In the genomic region with DNA sequence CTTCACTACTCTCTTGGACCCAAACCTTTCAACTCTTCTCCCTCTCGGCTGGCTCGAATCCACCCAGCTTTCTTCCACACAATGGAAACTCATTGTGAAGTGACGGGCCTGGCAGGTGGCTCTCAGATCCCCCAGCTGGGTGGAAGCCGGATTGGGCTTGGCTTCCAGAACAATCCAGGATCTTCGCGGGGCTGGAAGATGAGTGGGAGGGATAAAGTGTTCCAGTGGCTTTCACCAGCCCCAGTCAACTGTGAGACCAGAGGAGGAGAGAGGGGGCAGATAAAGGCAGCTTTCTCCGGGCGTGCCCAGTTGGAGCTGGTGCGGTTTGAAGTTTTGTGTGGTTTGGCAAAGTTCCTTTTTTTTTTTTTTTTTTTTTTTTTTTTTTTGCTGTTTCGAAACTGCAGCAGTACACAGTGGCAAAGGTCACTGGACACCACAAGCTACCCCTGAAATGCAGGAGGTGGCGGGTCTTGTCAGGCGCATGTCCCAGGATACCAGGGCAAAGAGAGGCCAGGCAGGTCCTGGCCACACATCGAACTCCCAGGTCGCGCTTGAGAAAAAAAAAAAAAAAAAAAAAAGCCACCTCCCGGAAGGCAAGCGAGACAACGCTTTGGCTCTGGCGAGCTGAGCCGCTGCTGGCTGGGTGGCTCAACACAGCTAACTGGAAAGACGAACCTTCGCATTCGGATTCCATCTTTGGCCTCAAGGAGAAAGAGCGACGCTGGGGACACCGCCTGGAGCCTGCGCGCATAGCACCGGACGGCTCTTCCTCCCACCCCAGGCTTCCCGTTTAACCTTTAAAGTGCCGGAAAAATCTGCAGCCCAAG, we compare ENCODE assay signal across 8 mouse cellular contexts.
DNase-seq lines count a peak whose midpoint lies in the region; ATAC-seq and TF ChIP-seq lines count a peak whose summit lies in the region.

No protein-coding gene starts in this region.

- DNase-seq in CD4-positive, CD25-positive, alpha-beta regulatory T cell, adult 2 months (ENCODE audit: low read depth, low spot score), result peak; percentile 79
- DNase-seq in adrenal gland, postnatal 25 days, result peak; percentile 54
- DNase-seq in embryonic facial prominence, embryonic 14.5 days (ENCODE audit: low spot score), result peak; percentile 91
- peak; percentile 66 for DNase-seq in heart, adult 8-10 months (ENCODE audit: low spot score)
- peak; percentile 78 for DNase-seq in kidney, adult 2 months
- peak; percentile 46 for DNase-seq in liver, embryonic 11.5 days (ENCODE audit: low spot score)
- DNase-seq in stomach, postnatal 0 days (ENCODE audit: low spot score), result peak; percentile 77

- peak; percentile 61 for TF ChIP-seq CTCF in kidney, adult 2 months (conservative IDR thresholded peaks at IDR 0.05; ENCODE audit: insufficient read depth, insufficient read length, low read depth, low read length)
- peak; percentile 73 for TF ChIP-seq CTCF in stomach, postnatal 0 days (IDR thresholded peaks at IDR 0.05; ENCODE audit: low read depth)

- no peaks in the 10 kb centered on the region for H3K36me3 ChIP-seq in embryonic facial prominence, embryonic 14.5 days (ENCODE audit: control insufficient read depth, insufficient read depth, low read length)
- no peaks in the 10 kb centered on the region for H3K36me3 ChIP-seq in kidney, adult 2 months (ENCODE audit: control insufficient read depth, insufficient read depth, low read length)
- no peaks in the 10 kb centered on the region for H3K36me3 ChIP-seq in liver, embryonic 11.5 days (ENCODE audit: control insufficient read depth, insufficient read depth, low read length)
- H3K36me3 ChIP-seq in stomach, postnatal 0 days (ENCODE audit: control insufficient read depth, insufficient read depth, low read length), result no peaks in the 10 kb centered on the region

- H3K27ac ChIP-seq in embryonic facial prominence, embryonic 14.5 days (replicated peaks; ENCODE audit: low read depth, low read length), result no peak overlapping the region
- H3K27ac ChIP-seq in kidney, adult 2 months (ENCODE audit: insufficient read depth, low read depth, low read length), result no peak overlapping the region
- H3K27ac ChIP-seq in liver, embryonic 11.5 days (ENCODE audit: low read depth, low read length), result no peak overlapping the region; the same call in 1 of the 2 replicates
- H3K27ac ChIP-seq in stomach, postnatal 0 days (replicated peaks), result no peak overlapping the region

- peak; percentile 87 for ATAC-seq in embryonic facial prominence, embryonic 14.5 days (ENCODE audit: low read depth)
- peak; percentile 56 for ATAC-seq in liver, embryonic 11.5 days (replicated peaks; ENCODE audit: low FRiP score)
- peak; percentile 90 for ATAC-seq in monocyte, adult 5-6 weeks (replicated peaks; ENCODE audit: insufficient number of reproducible peaks, low FRiP score, low TSS enrichment, poor library complexity, severe bottlenecking)
- peak; percentile 88 for ATAC-seq in stomach, postnatal 0 days (ENCODE audit: low FRiP score, low TSS enrichment)

- peak overlapping the region; percentile 56 for H3K4me2 ChIP-seq in embryonic facial prominence, embryonic 14.5 days (ENCODE audit: low read depth, low read length)
- H3K4me2 ChIP-seq in liver, embryonic 11.5 days, result peak overlapping the region; percentile 67
- H3K4me2 ChIP-seq in stomach, postnatal 0 days (replicated peaks; ENCODE audit: low read depth), result peak overlapping the region; percentile 56

- no peaks in the 10 kb centered on the region for H3K9me3 ChIP-seq in embryonic facial prominence, embryonic 14.5 days (ENCODE audit: control insufficient read depth, low read length)
- no peaks in the 10 kb centered on the region for H3K9me3 ChIP-seq in liver, embryonic 11.5 days (ENCODE audit: control insufficient read depth, low read length)
- H3K9me3 ChIP-seq in stomach, postnatal 0 days (ENCODE audit: control insufficient read depth, low read length), result no peaks in the 10 kb centered on the region

- H3K4me1 ChIP-seq in embryonic facial prominence, embryonic 14.5 days (ENCODE audit: control insufficient read depth, insufficient read depth, low read length), result no peaks in the 10 kb centered on the region
- no peaks in the 10 kb centered on the region; the same call in 1 of the 2 replicates for H3K4me1 ChIP-seq in kidney, adult 2 months (ENCODE audit: control insufficient read depth, insufficient read depth, low read length)
- H3K4me1 ChIP-seq in liver, embryonic 11.5 days (replicated peaks; ENCODE audit: control insufficient read depth, insufficient read depth, low read length), result no peaks in the 10 kb centered on the region
- no peaks in the 10 kb centered on the region for H3K4me1 ChIP-seq in stomach, postnatal 0 days (replicated peaks; ENCODE audit: control insufficient read depth, insufficient read depth)

- TF ChIP-seq EP300 in stomach, postnatal 0 days (optimal IDR thresholded peaks at IDR 0.05), result no peak

- peak overlapping the region; percentile 26; the same call in 1 of the 2 replicates for H3K9ac ChIP-seq in embryonic facial prominence, embryonic 14.5 days (ENCODE audit: low read depth, low read length)
- no peak overlapping the region; the same call in 1 of the 2 replicates for H3K9ac ChIP-seq in liver, embryonic 11.5 days (ENCODE audit: low read depth, low read length)
- H3K9ac ChIP-seq in stomach, postnatal 0 days (ENCODE audit: low read length), result peak overlapping the region; percentile 38; the same call in 1 of the 2 replicates

- 16% methylated on average over 24 of the region's 32 CpGs for WGBS in embryonic facial prominence, embryonic 14.5 days
- WGBS in kidney, adult 2 months, result 11% methylated on average over 31 of the region's 32 CpGs
- WGBS in liver, embryonic 11.5 days, result 12% methylated on average over 31 of the region's 32 CpGs
- 12% methylated on average over 32 of the region's 32 CpGs for WGBS in stomach, postnatal 0 days

- TF ChIP-seq POLR2A in kidney, adult 2 months (IDR thresholded peaks at IDR 0.05; ENCODE audit: low read depth, low read length), result no peak

- peak overlapping the region; percentile 33 for H3K4me3 ChIP-seq in embryonic facial prominence, embryonic 14.5 days (ENCODE audit: low read depth, low read length)
- peak overlapping the region; percentile 27 for H3K4me3 ChIP-seq in kidney, adult 2 months (ENCODE audit: insufficient read depth, low read depth, low read length)
- H3K4me3 ChIP-seq in liver, embryonic 11.5 days (ENCODE audit: low read depth, low read length), result peak overlapping the region; percentile 31
- H3K4me3 ChIP-seq in stomach, postnatal 0 days (ENCODE audit: low read depth, low read length), result peak overlapping the region; percentile 27

- no peaks in the 10 kb centered on the region for H3K27me3 ChIP-seq in embryonic facial prominence, embryonic 14.5 days (replicated peaks; ENCODE audit: control insufficient read depth, insufficient read depth, low read length)
- no peaks in the 10 kb centered on the region for H3K27me3 ChIP-seq in kidney, adult 2 months (replicated peaks; ENCODE audit: control insufficient read depth, insufficient read depth, low read length)
- peaks cover 1% of the 10 kb centered on the region; the same call in 1 of the 2 replicates for H3K27me3 ChIP-seq in liver, embryonic 11.5 days (replicated peaks; ENCODE audit: control insufficient read depth, insufficient read depth, low read length)
- no peaks in the 10 kb centered on the region for H3K27me3 ChIP-seq in stomach, postnatal 0 days (ENCODE audit: control insufficient read depth, insufficient read depth, low read length)
